Mouse (Mus musculus): ENCODE measurements at regions not wholly inside any gene's neighbourhood (a gene's known extent, or its start where the extent isn't known, plus 50 kb on each side); places are given as distances from the start of the nearest gene placed in this dataset.

DNA sequence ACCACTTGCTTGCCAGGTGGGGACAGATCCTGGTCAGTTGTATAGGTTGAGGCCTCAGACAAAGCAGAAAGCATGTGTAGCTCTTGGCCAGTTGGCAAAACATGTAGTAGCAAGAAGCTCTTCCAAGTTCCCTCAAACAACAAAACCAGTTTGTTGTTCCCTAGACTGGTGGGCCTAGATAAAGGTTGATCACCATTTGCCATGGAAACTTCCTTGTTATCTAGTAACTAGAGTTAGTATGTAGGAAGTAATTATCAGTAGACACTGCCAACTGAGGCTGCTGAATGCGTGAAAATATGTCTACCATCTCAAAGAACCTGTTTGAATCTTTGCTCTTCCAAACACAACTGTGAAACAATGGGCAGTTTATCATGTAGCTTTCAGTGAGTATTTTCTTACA, 1098.7 kb downstream of the Pcdh18 start:
- in situ Hi-C loops (cut with MboI, MseI): no loop called here

DNA sequence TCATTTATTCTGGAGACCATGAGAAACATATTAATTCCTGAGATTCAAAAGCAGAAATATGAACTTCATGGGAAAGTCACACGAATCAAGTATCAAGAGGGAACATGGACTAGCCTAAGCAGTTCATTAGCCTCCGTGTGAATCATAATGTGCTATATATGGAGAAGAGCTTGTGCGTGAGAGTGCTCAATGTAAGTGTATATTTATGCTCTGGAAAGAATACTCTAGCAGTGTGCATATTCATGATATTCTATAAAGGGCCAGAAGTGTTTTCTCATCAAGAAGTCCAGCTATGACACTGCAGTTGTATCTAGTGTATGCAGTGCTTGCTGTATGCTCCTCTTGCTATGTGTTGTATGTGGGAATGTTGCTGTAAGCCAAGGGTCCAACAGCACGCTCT, 1102.0 kb downstream of the Pcdh18 start:
- in situ Hi-C loops (cut with MboI, MseI): no loop called here

DNA sequence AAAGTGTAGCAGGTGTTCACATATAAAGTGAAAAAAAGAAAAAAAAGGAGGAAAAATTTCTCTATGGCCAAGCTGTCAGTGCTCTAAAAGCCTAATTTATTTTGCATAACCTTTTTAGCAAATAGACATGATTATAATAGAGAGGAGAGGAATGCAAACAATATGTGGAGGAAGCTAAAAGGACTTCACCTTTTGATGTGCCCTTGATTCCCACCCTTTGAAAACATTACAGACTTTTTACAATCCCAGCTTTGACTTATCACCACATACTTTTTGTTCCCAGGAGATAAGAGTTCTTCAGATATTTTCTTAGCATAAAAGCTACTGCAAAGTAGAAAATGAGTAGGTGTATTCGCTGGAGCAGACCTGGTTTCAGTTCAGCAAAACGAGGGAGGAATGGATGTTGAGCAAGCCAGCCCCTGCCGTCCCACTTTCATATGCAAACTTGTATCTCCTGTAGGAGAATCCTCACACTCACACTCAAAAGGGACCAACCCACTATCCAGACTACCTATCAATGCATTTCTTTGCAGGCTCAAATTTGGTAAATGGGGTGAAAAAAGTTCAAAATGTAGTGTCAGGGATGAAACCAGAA, 1125.1 kb downstream of the Pcdh18 start:
- in situ Hi-C loops (cut with MboI, MseI): no loop called here

DNA sequence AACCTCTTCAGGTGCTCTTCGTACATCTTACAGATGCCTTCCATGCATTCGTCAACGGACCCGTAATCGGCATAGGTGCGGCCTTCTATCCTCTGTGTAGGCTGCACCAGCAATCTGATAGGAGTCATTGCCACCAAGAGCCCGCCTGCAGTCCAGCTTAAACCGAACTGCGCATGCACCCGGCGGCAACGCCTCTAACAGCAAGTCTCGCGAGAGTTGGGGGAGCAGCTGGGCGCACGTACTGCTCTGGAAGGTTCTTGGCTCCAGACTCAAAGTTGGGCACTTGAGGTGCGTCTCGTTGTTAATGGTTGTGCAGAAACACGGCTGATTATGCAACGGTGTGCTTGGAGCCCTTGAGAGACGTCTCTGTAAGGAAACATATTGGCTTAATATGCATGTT, 1148.2 kb downstream of the Pcdh18 start:
- in situ Hi-C loops (cut with MboI, MseI): no loop called here

DNA sequence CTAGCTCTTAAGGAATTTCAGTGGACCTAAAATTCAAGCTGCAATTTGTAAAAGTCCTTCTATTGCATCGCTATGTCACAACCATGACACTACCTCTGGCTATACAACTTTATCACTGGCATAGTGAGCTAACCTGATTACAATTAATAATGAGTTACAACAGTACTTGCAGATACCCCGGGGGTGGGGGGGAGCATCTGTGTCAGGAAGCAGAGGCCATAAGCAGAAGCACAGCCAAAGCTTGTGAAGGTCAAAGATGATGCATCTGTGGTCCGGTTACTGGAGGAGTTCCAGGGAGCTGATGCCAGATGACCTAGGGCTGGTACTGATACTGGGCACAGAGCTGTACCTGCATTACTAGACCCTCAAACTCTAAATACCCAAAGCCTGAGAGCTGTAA, 1152.3 kb downstream of the Pcdh18 start:
- in situ Hi-C loops (cut with MboI, MseI): no loop called here

DNA sequence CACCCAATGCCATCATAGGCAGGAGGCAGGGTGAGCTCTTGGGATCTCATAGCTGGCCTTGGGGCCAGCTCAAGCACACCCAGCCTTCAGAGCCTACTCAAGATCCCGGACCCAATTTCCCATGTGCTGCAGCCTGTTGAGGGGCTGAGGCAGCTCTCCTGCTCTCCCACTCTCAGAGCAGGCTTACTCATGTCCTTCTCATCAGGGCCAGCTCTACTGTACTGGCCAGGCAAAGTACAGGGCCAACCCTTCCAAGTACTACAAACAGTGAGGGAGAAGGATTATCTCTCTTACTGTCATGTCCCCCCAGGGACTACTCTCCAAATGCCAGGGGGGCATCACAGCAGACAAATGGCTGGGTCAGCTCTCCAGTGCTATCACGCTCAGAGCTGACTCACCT, 1169.8 kb downstream of the Pcdh18 start:
- in situ Hi-C loops (cut with MboI, MseI): no loop called here

DNA sequence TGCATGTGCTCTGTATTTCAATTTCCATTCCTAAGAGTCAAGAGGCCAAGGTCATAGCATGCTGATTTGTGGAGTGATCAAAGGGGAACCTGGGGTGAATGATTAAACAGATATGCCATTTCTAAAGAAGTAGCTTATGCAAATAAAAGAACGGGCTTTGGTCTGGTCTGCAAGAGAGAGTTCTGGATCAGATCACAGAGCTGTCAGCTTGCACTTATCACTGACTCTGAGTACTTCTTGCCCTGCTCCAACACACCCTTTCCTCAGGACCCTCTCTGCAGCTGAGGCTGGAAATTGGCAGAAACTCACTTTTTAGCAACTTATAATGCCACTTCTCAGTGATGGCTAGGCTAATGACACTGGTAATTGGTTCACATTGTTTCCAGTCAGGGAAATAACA, 1171.0 kb downstream of the Pcdh18 start:
- in situ Hi-C loops (cut with MboI, MseI): no loop called here

DNA sequence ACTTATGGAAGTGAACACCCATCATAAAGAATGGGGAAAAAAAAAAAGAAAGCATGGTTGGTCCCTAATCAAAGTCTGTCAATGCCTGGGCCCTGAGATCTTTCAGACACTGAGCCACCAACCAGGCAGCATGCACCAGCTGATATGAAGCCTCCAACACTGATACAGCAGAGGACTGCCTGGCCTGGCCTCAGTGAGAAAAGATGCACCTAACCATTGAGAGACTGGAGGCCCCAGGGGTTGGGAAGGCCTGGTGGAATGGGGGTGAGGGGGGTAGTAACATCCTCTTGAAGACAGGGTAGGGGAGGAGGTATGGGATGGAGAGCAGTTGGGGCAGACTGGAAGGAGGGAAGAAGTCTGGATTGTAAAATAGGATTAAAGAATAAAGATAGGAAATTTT, 1172.8 kb downstream of the Pcdh18 start:
- in situ Hi-C loops (cut with MboI, MseI): no loop called here

DNA sequence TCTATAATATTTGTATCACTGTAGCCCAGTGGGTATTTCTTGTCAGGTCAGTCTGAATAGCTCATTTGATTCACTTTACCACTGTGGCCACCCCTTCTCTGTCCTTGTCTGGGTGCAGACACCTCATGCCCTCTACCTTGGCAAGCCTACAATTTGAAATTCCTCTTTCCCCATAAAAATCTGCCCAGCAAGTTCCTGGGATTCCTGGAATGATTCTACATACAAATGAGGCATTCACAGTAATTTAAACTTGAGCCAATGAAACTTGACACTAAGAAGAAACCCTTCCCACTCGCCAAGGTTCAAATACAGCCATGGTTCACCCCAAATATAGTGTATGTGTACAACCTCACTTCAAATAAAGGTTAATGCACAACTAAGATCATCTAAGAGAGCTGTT, 1174.6 kb downstream of the Pcdh18 start:
- in situ Hi-C loops (cut with MboI, MseI): no loop called here

DNA sequence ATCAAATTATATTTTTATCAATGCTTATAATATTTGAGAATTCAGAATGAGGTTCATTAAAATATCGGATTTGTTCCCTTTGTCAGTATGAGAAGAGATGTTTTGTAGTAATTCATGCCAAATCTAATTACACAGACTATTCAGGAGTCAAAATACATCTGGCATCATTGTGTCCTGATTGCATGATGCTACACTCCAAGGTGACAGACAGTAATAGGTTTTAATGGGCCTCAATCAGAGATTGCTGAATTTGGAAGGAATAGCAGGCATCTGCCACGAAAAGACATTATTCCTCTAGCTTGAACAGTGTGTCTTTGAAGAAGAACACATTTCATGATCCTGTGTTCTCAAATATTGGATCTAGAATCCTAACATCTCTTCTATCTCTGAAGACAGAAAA, 1177.2 kb downstream of the Pcdh18 start:
- in situ Hi-C loops (cut with MboI, MseI): no loop called here

DNA sequence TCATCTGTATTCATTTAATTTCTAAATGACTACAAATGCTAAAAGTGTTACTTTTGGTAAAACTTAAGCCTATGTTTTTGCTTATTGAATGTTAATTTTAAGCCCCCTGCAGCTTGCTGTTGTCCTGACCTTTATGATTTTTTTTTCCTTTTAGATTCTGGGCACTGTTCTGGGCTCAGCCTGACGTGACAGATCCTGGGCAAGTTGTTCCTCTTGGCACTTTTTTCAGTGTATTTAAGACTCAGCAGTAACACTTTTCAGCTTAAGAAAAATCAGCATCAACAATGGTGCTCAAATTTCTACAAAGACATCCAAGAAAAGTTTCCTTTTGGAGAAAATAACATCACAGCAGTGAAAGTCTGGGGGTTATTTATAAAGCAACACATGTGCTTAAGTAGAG, 1177.9 kb downstream of the Pcdh18 start:
- in situ Hi-C loops (cut with MboI, MseI): no loop called here

DNA sequence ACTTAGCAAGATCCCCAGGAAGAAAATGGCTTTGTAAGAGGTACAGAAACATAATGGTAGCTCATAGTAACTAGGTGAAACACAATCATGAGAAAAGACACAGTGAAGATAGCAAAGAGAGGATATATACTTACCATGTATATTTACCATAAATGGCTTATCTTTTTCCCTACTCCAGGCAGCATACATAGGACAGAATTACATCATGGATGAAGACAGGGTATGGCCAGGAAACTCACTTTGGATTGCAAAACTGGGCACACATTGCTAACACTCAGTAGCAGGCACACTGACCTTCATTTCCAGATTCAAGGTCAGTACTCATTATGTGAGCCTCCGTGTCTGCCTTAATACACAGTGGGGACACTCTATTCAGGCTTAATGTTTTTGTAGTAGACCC, 1210.5 kb downstream of the Pcdh18 start:
- in situ Hi-C loops (cut with MboI, MseI): loop anchor here (10.0 kb wide), 1 partner anchor 1752 kb away; no protein-coding TSS in a partner anchor

DNA sequence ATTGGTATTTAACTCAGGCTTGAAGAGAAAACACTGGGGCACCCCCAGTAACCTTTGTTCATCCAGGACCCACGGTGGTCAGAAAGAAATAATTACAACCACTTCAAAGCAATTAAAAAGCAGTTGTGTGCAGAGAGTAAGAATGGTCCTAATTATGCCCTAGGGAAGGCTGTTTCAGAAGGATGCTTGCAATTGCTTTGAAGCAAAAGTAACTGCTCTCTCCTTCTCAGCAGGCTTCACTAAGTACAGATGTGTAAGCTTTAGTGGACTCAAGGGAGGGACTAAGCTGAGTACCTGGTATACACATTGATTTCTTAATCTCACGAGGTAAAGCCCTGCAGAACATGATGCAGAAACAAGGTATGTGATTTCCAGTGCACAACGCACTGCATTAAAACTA, 1242.1 kb downstream of the Pcdh18 start:
- in situ Hi-C loops (cut with MboI, MseI): no loop called here

DNA sequence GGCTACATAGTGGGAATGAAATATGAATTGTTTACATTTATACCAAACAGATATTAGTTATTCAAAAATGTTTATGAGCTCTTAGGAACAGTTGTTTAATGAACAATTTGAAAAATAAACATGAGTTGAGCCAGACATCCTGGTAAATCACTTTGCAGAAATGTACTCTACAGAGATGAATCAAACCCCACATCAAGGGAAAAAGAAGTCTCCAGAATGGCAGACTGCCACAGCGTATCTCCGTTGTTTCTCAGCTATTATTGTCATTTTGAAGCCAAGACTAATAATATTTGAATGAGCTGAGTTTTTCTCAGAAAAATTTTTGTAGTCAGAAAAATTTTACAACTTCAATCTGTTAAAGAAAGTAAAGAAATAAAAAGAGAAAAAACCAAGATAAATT, 1253.1 kb downstream of the Pcdh18 start:
- in situ Hi-C loops (cut with MboI, MseI): no loop called here

DNA sequence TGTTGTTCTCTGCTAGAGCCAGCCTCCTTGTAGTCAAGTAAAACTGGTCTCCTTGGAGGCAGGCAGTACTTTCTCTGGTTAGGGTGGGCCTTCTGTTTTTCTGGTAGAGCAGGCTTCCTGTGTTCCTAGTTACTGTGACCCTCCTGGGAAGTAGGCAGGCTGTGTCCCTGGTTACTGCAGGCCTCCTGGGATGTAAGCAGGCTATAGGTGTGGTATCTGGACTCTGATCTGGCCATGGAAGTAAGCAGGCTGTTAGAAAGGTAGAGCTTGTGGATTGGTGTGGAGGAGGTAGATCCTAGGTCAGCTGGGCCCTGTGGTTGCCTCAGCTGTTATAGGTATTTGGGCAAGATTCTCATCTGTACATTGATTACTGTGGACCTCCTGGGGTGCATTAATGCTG, 1292.4 kb downstream of the Pcdh18 start:
- in situ Hi-C loops (cut with MboI, MseI): no loop called here

DNA sequence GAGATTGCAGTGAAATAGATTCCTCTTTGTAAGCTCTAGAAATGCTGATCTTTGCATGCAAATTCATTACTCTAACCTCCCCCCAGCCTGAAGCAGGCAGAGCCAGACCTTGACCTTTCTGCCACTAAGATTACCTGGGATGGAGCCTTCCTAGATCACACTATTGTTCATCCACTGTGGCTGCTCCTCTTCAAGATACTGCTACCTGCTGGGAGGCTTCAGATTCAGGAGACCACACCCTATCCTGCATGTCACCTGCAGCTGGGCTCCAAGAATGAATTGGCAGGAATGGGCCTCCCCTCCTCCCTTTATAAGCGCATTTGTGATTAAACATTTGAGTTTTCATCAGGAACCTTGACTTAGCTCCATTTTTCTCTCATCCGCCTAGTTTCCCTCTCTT, 1315.2 kb downstream of the Pcdh18 start:
- in situ Hi-C loops (cut with MboI, MseI): no loop called here

DNA sequence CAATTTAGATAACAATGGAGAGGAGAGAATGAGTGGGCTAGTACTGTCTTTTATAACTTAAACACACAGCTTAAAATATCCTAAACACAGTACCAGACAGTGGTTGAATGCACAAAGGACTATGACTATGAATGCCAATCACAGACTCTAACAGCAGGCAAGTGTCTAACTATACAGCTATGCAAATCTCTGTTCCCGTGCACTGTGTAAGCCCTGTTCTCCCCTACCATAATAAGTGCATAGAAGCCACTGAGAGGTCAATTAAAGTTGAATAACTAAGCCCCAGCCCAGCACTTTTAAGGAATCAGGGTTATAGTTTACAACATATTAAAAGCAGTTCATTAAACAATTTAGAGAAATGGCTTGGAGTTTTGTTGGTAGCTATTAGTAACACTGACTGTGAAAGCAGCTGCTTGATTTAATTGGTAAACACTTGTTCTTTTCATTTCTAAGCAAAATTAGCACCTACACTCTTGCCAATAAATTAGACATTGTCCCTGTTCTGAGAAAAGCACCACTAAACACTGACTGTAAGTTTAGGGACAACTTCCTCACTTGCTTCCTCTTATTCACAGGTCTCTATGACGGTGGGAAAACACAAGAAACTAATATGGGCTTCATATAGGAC, 1327.6 kb downstream of the Pcdh18 start:
- in situ Hi-C loops (cut with MboI, MseI): no loop called here

DNA sequence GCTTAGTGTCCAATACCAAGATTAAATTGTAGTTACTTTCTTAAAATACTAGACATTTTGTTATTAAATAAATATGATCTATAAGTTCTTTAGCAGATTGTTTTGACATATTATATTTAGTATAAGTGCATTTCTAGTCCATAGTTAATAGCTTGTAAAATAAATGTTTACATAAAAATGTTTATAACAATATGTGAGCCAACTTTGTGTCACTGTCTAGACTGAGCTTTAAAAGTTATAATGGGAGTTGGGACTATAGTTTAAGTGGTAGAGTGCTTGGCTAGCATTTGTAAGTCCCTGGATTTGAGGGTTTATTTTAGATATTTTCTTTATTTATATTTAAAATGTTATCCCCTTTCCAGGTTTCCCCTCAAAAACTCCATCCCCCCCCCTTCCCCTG, 1367.3 kb downstream of the Pcdh18 start:
- in situ Hi-C loops (cut with MboI, MseI): no loop called here

Data from T-helper 2 cell (primary cell).